Mouse (Mus musculus): ENCODE results near the gene Zfp524. TPM values are rescaled to one million over a fixed set of nuclear protein-coding genes. Genes with fewer than 3 reads are reported as not detected.
"Not testable (repeated sequence)": the region's sequence is repeated elsewhere in the genome, so short reads cannot be mapped to it uniquely, and the experiment has no call there.

The Zfp524 gene
- polyA plus RNA-seq, 1 experiment from 2014 or later, result 10.7 TPM

DNA sequence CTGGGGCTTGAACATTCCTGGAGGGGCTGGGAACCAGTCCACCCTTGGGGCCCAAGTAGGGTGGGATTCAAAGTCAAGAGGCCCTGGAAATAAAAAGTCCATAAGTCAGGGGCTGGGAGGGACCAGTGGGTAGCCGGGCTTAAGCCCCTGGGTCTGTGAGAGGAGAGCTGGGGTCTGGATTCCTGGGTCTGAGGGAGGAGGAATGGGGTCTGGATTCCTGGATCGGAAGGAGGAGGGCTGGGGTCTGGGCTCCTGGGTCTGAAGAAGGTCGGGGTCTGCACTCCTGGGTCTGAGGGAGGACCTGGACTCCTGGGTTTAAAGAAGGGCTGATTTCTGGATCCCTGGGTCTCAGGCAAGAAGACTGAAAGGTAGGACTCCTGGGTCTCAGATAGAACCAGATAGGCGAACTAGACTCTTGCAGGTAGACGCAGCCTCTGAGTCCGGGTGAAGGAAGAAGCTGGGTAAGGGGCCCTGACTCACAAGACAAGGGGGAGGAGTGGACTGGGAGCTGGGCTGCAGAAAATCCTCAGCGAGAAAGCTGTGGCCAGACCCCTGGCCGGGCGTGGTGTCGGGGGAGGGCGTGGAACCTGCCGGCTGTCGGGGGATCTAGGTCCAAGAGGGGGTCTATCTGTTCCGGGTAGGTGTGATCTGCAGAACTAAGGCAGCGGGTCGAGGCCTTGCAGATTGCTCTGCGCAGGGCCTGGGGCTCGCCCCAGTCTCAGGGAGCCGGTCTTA lies 18.8 kb upstream of the Zfp524 start:
- peaks cover 33% of the 10 kb centered on the region for H3K36me3 ChIP-seq
- ATAC-seq (ENCODE audit: extremely low read depth, insufficient number of reproducible peaks, low FRiP score, low TSS enrichment), result peak; percentile 44; the same call in 1 of the 2 replicates
- H3K9me3 ChIP-seq, result peaks cover 3% of the 10 kb centered on the region; the same call in 1 of the 2 replicates
- H3K27ac ChIP-seq (replicated peaks), result peak overlapping the region; percentile 69
- H3K4me1 ChIP-seq, result peaks cover 31% of the 10 kb centered on the region
- peak overlapping the region; percentile 93 for H3K9ac ChIP-seq
- WGBS, result 5% methylated on average over 19 of the region's 19 CpGs
- H3K4me2 ChIP-seq, result peak overlapping the region; percentile 76
- H3K4me3 ChIP-seq, result peak overlapping the region; percentile 83
- peaks cover 35% of the 10 kb centered on the region for H3K27me3 ChIP-seq (replicated peaks)

DNA sequence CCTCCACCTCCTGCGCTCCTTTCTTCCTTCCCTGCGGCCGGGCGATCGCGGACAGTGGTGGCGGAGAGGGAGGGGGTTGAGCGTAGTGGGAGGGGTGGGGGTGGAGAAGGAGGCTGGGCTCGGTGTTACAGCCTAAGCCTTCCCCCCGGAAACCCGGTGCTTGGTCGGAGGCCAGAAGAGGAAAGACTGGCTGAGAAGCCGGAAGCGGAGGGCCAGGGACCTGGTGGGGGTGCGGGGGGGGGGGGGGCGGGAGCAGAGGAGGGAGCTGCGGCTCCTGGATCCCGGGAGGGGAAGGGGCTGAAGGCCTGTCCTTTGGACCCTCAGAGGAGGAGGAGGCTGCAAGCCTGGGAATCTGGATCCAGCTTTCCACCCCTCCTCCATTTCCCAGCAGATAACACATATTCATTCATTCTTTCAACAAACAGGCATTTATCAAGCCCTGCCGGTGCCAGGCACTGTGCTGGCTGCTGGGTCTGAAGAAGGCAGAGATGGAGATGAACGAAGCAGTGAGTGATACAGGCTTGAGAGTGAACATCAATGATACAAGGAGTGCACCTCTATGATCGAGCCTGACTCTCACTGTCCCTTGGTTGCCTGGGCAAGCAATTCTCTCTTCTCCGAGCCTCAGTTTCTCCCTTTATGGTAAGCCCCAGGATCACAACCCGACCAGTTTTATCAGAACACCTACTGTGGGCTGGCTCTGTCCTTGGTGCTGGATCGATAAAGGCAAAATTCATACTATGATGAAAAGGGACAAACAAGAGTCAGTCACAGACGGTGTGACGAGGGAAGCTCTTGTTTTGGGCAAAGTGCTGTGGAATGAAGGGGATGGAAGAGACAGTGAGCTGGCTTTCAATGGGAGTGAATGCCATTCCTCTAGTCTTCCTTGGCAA lies 18.0 kb upstream of the Zfp524 start, which contains the start of gene Zfp579:
Gene Zfp579 (minus strand): TSS at position 156 of the 893 bp plus-strand sequence.
- Histone ChIP-seq H3K36me3 (peaks cover 30% of the 10 kb centered on the region), H3K4me3 (peak within 1 kb of the TSS; percentile 83), H3K4me2 (peak within 1 kb of the TSS; percentile 76), H3K27ac (replicated peaks) (peak within 1 kb of the TSS; percentile 69), H3K9me3 (peaks cover 3% of the 10 kb centered on the region; the same call in 1 of the 2 replicates), H3K4me1 (peaks cover 31% of the 10 kb centered on the region), H3K27me3 (replicated peaks) (peaks cover 35% of the 10 kb centered on the region), H3K9ac (peak within 1 kb of the TSS; percentile 93)
- ATAC-seq (ENCODE audit: extremely low read depth, insufficient number of reproducible peaks, low FRiP score, low TSS enrichment), result peak; percentile 69; the same call in 1 of the 2 replicates
- WGBS, result 7% methylated on average over 11 of the region's 26 CpGs

DNA sequence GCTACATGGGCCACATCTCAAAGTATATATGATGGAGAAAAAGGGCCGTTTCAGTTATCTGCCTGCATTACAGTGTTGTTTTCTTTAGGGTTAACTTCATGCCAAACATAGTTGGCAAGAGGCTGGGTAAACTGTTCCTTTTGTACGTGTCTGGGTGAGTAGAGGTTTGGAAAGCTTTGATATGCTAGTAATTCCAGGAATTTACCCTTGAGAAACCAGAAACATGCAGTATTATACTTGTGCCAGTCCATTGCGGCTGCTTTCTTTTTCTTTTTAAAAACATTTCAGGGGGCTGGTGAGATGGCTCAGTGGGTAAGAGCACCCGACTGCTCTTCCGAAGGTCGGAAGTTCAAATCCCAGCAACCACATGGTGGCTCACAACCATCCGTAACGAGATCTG lies 17.3 kb upstream of the Zfp524 start:
- peaks cover 31% of the 10 kb centered on the region for H3K4me1 ChIP-seq
- H3K36me3 ChIP-seq, result peaks cover 23% of the 10 kb centered on the region
- peak overlapping the region; percentile 83 for H3K4me3 ChIP-seq
- peaks cover 32% of the 10 kb centered on the region for H3K27me3 ChIP-seq (replicated peaks)
- ATAC-seq (ENCODE audit: extremely low read depth, insufficient number of reproducible peaks, low FRiP score, low TSS enrichment), result no peak
- 57% methylated on average over 8 of the region's 8 CpGs for WGBS
- peak overlapping the region; percentile 57; the same call in 1 of the 2 replicates for H3K27ac ChIP-seq (replicated peaks)
- H3K4me2 ChIP-seq, result peak overlapping the region; percentile 76
- no peak overlapping the region; the same call in 1 of the 2 replicates for H3K9ac ChIP-seq
- H3K9me3 ChIP-seq, result peaks cover 3% of the 10 kb centered on the region; the same call in 1 of the 2 replicates

DNA sequence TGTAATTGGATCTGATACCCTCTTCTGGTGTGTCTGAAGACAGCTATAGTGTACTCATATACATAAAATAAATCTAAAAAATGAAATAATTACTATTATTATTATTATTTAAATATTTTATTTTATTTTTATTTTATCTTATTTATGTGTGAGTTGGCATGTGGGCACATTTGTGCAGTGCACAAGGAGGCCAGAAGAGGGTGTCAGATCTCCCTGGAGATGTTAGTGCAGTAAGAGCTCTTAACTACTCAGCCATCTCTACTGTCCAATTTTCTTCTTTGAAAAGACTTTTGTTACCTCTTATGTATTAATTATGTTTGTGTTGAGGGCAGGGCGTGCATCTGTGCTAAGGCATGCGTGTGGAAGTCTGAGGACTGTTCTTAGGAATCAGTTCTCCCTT lies 14.3 kb upstream of the Zfp524 start:
- WGBS, result 78% methylated on average over 2 of the region's 2 CpGs

DNA sequence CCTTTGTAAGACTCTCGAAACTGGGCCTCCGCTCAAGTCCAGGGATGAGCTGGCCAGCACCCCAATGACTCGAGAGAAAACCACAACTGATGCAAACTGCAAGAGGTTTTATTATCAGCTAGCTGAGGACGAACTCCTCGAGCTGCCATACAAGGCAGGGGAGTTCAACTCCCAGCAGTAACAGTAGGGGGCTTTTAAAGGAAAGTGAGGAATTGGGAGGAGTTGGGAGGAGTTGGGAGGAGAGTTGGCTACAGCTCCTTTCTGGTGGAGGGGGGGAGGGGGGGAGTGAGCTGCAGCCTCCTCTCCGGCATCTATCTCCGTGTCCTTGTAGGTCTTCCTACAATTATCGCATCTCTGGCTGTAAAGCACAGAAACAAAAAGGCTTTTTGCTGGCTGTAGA lies 11.3 kb upstream of the Zfp524 start:
- not testable (repeated sequence) for H3K4me2 ChIP-seq; ATAC-seq (ENCODE audit: extremely low read depth, insufficient number of reproducible peaks, low FRiP score, low TSS enrichment); H3K27ac ChIP-seq (replicated peaks); H3K27me3 ChIP-seq (replicated peaks); H3K9ac ChIP-seq; H3K4me1 ChIP-seq; H3K4me3 ChIP-seq; H3K9me3 ChIP-seq
- H3K36me3 ChIP-seq, result peaks cover 17% of the 10 kb centered on the region
- WGBS, result 65% methylated on average over 8 of the region's 8 CpGs

More for the DNA sequence above, 14.3 kb upstream of the Zfp524 start:
- no peaks in the 10 kb centered on the region for H3K9me3 ChIP-seq
- no peak overlapping the region for H3K4me3 ChIP-seq
- no peak overlapping the region for H3K9ac ChIP-seq
- no peaks in the 10 kb centered on the region for H3K36me3 ChIP-seq
- H3K4me2 ChIP-seq, result no peak overlapping the region
- no peak for ATAC-seq (ENCODE audit: extremely low read depth, insufficient number of reproducible peaks, low FRiP score, low TSS enrichment)
- H3K27ac ChIP-seq (replicated peaks), result no peak overlapping the region
- peaks cover 14% of the 10 kb centered on the region for H3K4me1 ChIP-seq
- H3K27me3 ChIP-seq (replicated peaks), result peaks cover 5% of the 10 kb centered on the region

DNA sequence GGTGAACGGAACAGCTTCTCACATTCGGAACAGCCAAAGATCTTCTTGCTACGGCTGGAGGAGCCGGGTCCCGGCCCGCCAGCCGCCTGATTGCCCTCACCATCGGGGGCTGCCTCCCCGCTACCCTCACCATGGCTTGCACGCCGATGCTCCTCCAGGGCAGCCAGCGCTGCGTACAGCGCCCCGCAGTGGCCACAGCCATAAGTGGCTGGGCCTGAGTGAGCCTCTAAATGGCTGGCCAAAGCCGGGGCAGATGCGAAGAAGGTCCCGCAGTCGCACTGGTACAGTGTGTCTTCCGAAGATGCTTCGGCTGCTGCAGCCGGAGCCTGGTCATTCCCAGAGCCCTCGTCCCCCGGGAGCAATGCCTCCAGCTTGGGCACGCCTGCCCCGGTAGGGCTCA lies 6.0 kb upstream of the Zfp524 start:
- Histone ChIP-seq H3K4me2 (no peak overlapping the region), H3K4me1 (peaks cover 2% of the 10 kb centered on the region; the same call in 1 of the 2 replicates), H3K27me3 (replicated peaks) (no peaks in the 10 kb centered on the region), H3K9ac (no peak overlapping the region), H3K9me3 (no peaks in the 10 kb centered on the region), H3K4me3 (no peak overlapping the region), H3K36me3 (peaks cover 69% of the 10 kb centered on the region), H3K27ac (replicated peaks) (no peak overlapping the region)
- no peak for ATAC-seq (ENCODE audit: extremely low read depth, insufficient number of reproducible peaks, low FRiP score, low TSS enrichment)
- 95% methylated on average over 26 of the region's 26 CpGs for WGBS

DNA sequence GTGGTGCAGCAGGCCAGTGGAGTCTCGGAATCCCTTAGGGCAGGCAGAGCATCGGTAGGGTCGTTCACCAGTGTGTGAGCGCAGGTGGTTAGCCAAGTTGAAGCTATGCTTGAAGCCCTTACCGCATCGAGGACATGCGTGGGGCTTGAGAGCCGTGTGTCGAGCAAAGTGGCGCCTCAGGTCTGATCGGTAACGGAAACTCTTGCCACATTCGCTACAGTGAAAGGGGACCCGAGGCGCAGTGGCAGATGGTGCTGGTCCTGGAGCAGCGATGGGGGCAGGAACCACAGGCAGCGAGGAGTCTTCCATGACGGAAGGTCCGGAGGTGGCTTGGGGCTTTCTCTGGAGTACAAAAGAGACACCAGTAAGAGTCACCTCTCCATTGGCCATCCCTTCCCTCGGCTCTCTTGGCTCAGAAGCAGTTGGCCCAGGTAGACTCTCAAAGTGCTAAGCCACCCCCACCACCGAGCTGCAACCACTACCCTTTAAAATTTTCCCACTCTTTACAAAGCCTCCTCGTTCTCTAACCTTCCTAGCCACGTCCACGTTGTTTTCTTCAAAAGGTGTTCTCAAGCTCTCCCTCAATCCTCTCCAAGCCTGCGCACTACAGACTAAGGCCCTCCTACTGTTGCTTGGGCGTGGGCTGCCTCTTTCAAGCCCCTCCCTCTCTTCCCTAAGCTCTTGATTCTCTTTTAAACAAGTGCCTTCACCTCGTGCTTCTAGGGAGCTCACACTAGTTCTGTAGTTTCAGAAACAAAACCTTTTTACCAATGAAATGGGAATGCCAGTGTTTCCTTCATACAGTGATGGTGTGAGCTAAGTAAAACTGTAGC lies 1.3 kb upstream of the Zfp524 start:
- Histone ChIP-seq H3K9ac (peak overlapping the region; percentile 54; the same call in 1 of the 2 replicates), H3K4me3 (peak overlapping the region; percentile 75; the same call in 1 of the 2 replicates), H3K36me3 (peaks cover 63% of the 10 kb centered on the region), H3K27ac (replicated peaks) (0 out of 2 replicates have a peak overlapping the region, but pooled peaks have one; percentile 8), H3K9me3 (no peaks in the 10 kb centered on the region), H3K4me2 (peak overlapping the region; percentile 79), H3K27me3 (replicated peaks) (no peaks in the 10 kb centered on the region), H3K4me1 (peaks cover 12% of the 10 kb centered on the region)
- no peak for ATAC-seq (ENCODE audit: extremely low read depth, insufficient number of reproducible peaks, low FRiP score, low TSS enrichment)
- 86% methylated on average over 27 of the region's 27 CpGs for WGBS

DNA sequence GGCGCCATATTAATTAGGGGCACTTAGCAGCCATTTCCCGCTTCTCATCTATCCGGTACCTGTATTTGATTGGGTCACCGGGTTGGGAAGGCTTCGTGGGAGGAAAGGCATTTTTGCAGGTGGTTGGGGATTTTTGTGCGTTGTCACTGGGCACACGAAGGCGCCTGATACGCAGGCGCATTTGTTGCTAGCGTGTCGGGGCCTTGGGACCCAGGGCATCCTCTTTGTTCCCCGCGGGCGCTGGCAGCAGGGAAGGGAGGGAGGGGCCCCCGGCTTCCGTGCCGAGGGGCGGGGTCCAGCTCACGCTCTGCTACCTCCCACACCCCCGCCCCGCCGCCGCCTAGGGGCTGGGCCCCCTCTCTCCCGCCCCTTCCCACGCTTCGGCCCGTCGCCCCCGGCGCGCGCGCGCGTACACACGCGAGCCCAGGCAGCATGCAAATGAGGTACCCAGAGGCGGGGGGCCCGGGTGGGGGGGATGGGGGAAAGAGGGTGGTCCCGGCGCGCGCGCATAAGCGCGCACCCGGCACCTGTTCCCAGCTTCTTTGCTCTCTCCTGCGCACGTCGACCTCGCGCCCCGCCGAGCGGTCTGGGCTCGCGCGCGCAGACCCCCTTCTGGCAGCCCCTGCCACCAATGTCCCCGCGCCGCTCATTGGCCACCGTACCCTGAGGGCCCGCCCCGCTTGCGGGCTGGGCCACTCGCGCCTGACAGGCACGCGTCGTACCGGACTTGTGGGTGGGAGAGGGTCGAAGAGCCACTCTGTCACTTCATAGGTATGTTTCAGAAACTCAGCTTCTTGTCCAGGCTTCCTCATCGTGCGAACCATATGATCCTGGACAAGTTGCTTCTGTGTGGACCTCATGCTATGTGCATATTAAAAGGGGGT lies 1.1 kb downstream of the Zfp524 start, which contains the start of gene Gm44973:
Gene Gm44973 (plus strand): TSS at position 379 of the 884 bp plus-strand sequence.
- Histone ChIP-seq H3K27ac (replicated peaks) (peak within 1 kb of the TSS; percentile 99), H3K4me3 (peak within 1 kb of the TSS; percentile 75), H3K4me2 (peak within 1 kb of the TSS; percentile 79), H3K4me1 (peaks cover 20% of the 10 kb centered on the region), H3K27me3 (replicated peaks) (no peaks in the 10 kb centered on the region), H3K9me3 (no peaks in the 10 kb centered on the region), H3K9ac (peak within 1 kb of the TSS; percentile 94), H3K36me3 (peaks cover 42% of the 10 kb centered on the region)
- WGBS, result under 1% methylated on average over 57 of the region's 76 CpGs
- peak; percentile 74 for ATAC-seq (ENCODE audit: extremely low read depth, insufficient number of reproducible peaks, low FRiP score, low TSS enrichment)

DNA sequence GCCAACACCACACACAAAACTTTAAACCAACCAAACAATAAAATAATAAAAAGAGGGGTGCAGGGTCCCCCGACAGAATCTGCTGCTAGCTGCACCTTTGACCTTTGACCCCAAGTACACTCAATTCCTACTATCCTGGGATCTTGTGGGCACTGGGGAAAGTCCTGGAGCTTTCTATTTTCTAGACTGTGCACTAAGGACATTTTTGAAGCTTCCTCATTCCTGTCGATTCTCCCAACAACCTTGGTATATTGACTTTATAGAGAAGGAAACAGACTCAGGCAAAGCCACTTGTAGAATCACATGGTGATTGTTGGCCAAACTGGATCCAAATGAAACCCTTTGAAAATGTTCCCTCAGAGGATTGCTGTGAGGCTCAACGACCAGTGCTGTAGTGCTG lies 1.8 kb downstream of the Zfp524 start:
- ATAC-seq (ENCODE audit: extremely low read depth, insufficient number of reproducible peaks, low FRiP score, low TSS enrichment), result no peak
- Histone ChIP-seq H3K4me3 (peak overlapping the region; percentile 75), H3K4me2 (peak overlapping the region; percentile 79), H3K9me3 (no peaks in the 10 kb centered on the region), H3K36me3 (peaks cover 35% of the 10 kb centered on the region), H3K27ac (replicated peaks) (peak overlapping the region; percentile 99), H3K9ac (peak overlapping the region; percentile 82), H3K4me1 (peaks cover 24% of the 10 kb centered on the region), H3K27me3 (replicated peaks) (no peaks in the 10 kb centered on the region)
- WGBS, result 65% methylated on average over 3 of the region's 3 CpGs

DNA sequence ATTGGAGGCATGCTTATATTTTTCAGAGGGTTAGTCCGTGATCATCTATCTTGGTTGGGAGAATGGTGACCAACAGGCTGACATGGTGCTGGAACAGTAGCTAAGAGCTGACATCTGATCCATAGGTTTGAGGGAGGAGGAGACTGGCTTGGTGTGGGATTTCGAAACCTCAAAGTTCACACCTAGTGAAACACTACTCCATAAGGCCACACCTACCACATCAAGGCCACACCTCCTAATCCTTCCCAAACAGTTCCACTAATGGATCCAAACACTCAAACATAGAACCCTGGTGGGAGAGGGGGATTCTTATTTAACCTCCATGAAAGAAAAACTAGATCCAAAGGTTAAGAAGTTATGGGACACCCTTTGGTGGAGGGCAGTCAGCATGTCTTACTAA lies 2.7 kb downstream of the Zfp524 start:
- peaks cover 32% of the 10 kb centered on the region for H3K4me1 ChIP-seq
- no peaks in the 10 kb centered on the region for H3K27me3 ChIP-seq (replicated peaks)
- WGBS, result 92% methylated on average over 2 of the region's 2 CpGs
- H3K9me3 ChIP-seq, result no peaks in the 10 kb centered on the region
- no peak overlapping the region for H3K9ac ChIP-seq
- H3K27ac ChIP-seq (replicated peaks), result no peak overlapping the region
- no peak for ATAC-seq (ENCODE audit: extremely low read depth, insufficient number of reproducible peaks, low FRiP score, low TSS enrichment)
- no peak overlapping the region for H3K4me2 ChIP-seq
- H3K36me3 ChIP-seq, result peaks cover 31% of the 10 kb centered on the region
- no peak overlapping the region for H3K4me3 ChIP-seq

Data from heart, embryonic 13.5 days (tissue).